Mouse (Mus musculus): ENCODE measurements around the gene Acer3.

Acer3 gene

DNA sequence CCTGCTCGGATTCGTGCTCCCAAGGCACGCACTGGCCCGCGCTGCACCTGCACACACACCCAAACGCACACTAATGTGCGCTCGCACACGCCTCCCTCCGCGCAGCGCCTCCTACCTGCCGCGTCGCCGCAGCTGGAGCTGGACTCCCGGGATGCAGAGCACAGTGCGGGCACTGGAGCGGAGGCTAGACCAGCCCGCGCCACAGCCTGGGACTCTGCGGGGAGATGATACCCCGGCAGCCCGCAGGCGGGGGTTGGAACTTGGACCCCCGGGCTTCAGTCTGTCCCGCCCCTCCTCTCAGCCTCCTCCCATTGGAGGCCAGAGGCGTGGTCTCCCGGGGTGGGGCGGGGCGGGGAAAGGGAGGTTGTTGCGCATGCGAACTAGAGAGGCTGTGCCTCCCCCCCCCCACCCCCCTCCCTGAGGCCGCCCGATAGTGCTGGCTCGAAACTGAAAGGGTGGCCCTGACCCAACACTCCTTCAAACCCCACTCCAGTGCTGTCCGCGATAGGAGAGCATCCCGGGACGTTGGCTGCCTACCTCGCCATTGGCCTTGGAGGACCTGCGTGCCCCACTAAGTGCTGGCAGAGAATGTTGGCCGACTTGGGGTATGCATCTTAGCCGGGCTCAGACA is 143.0 kb downstream of the Acer3 start, which contains the start of gene Capn5:
TSS of gene Capn5 (minus strand) at position 346 of the 631 bp plus-strand sequence.
- DNase-seq: peak; percentile 78

DNA sequence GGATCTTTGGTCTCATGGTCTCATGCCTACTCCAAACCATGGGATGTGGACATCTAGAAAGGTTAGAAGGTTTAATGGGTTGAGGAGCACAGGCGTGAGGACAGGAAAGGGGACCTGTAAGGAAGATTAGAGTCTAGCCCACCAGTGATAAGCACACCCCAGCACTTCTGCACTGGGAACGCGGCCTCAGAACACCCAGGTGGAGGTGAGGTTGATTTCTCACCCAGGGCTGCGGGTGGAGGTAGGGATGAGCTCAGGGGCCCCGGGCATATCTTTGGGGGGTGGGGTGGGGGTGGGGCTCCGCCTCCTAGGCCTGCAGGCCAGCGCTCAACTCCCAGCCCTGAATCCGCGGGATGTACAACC is 143.5 kb downstream of the Acer3 start:
- DNase-seq: no peak

GRCm38 (mm10) chr7:98177071-98177485 is 143.9 kb downstream of the Acer3 start:
- DNase-seq: no peak

DNA sequence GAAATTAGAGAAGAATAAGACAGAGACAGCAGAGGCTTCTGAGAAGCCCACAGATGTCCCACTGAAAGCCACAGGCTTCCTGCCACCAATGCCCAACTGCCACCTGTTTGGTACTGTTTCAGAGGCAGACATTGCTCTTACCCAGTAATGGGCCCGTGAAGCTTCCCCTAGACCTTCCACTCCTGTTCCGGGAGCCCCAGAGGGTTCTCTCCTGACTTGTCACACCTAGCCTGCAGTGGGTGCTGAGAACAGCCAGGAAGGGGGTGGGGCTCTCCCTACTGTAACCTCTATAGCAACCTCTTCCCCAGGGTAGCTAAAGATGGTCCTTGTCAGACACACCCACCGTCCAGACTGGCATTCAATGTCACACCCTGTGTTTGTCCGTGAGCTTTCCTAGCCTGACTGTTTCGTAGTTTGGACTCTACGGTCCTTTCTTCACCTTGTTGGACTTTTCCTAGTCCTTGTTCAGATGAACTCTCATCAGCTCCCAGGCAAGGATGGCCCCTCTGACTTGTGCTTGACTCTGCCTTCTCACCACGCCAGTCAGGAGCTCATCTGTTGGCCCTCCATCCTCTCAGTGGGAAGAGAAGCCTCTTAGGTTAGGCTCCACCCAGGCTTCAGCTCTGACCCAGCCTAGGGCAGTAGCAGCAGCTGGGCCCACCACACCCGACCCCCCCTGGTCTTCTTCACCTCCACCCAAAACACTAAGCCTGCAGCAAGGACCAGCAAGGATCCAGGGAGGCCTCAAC is 144.5 kb downstream of the Acer3 start:
- DNase-seq: no peak

- no peak for DNase-seq
These were observed 145.9 kb downstream of the Acer3 start for GRCm38 (mm10) chr7:98174883-98175755.

DNA sequence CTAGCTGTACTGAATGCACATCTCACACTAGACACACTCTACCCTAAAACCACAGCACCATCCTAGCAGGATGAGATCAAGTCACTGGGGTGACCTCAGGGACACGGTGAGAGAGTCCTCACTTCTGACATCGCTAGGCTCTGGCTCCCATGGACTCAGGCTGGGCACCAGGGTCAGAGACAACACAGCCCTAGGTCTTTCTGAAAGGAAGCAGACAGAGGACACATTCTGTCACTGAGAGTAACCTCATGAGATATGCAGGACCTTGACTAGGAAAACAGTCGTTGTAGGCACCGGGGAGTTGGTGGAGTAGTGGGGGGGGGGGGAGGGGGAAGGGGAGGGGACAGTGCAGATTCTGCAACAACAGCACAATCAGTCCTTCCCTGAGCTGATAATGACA is 147.6 kb downstream of the Acer3 start:
- DNase-seq: no peak

GRCm38 (mm10) chr7:98172661-98173060 is 148.3 kb downstream of the Acer3 start:
- no peak for DNase-seq

- DNase-seq: no peak
These were observed 149.6 kb downstream of the Acer3 start for GRCm38 (mm10) chr7:98171141-98172073.

DNA sequence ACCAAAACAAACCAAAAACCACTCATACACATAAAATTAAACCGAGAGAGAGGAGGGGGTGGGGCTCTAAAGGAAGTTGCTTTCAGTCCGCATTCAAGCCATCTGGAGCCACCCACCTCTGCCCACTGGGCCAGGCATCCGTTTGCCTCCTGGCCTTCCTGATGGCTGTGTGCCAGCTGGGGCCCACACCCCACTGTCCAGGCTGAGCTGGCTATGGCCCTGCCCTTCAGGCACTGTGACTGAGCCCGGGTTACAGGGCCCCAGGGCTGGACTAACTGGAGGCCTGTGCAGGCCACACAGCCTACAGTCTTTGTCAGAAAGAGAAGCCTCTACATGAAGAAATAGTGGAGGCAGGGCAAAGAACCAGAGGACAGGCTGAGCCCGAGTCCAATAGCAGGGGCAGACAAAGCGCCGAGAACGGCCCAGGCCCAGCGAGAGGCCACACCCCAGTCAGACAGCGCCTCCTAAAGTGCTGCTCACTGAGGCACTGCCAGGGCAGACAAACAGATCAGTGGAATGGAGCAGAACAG is 155.9 kb downstream of the Acer3 start:
- peak; percentile 30 for DNase-seq

- DNase-seq: no peak
These were observed 156.5 kb downstream of the Acer3 start for GRCm38 (mm10) chr7:98164382-98164998.

- DNase-seq: no peak
These were observed 157.3 kb downstream of the Acer3 start for GRCm38 (mm10) chr7:98163700-98164099.

DNA sequence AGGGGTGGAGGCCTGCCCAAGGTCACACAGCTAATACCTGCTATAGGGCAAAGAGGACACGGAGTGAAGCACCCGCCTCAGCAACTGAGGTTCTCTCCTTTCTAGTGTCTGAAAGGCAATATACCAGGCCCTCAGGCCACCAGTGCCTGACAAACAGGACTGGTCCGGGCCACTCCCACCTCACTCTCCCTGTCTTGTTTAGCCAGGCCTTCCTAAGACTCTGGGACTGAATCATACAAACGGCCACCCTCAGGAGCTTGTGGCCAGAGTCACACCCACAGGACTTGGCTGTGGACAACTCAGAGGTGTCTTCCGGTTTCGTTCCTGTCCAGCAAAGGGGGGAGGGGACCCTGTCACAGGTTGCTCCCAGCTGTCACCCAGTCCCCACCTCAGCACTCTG is 158.8 kb downstream of the Acer3 start:
- peak; percentile 3 for DNase-seq

DNA sequence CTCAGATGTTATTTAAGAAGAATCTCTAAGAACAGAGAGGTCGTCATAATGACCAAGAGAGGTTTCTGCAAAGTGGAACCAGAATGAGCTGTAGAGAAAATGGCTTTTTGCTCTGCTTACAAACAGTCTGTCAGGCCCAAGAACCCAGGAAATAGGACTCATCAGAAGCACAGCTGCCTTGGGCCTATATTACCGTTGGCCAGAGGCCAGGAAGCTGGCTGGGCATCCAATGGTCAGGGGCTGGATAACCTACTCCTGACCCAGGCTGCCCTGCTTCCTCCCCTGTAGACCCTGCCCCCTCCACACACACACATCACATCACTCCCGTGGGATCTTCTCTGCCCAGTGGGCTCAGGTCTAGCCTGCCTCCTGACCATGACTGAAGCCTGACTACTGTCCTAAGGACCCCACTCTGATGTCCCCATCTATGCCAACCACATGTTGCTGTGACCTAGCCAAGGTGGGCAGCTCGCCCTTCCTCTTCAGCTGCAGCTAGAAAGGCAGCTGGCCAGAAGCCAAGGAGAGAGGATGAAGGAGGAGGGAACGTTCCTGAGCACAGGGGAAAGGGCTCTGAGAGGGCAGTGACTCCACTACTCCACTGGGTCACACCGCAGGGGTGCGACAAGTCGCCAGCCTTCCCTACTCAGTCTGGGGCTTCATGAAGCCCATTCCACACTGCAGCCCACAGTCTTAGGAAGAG is 160.8 kb downstream of the Acer3 start:
- no peak for DNase-seq

DNA sequence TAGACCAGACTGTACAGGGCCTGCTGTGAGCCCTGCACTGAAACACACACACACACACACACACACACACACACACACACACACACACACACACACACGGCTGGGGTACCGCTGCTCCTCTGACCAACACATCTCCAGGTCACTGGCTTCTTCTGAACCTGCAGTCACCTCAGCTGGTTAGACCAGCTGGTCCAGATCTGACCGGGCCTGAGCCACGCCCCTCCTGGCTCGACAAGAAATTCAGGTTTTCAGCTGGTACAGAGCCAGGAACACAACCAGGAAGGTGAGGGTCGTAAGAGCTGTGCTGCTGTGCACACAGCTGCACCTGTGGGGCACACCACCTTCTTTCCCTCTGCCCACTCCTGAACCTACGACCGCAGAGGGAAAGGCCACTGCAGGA is 162.5 kb downstream of the Acer3 start:
- DNase-seq: peak; percentile 81

- DNase-seq: no peak
These were observed 163.2 kb downstream of the Acer3 start for GRCm38 (mm10) chr7:98157636-98158332.
